Mouse (Mus musculus): ENCODE measurements around the gene Actn2. TPM values are rescaled to one million over a fixed set of nuclear protein-coding genes. Genes with fewer than 3 reads are reported as not detected.
A peak's percentile ranks its signal among the peaks of the same experiment; 100 is the strongest.

Actn2 gene
- polyA plus RNA-seq, 1 experiment from 2014 or later = 5.4 TPM

- Histone ChIP-seq H3K9me3 (ENCODE audit: control insufficient read depth, low read length) (no peaks in the 10 kb centered on the region), H3K27ac (ENCODE audit: low read depth, low read length) (no peak overlapping the region), H3K4me1 (ENCODE audit: control insufficient read depth, insufficient read depth, low read length) (no peaks in the 10 kb centered on the region), H3K36me3 (ENCODE audit: control insufficient read depth, insufficient read depth, low read length) (no peaks in the 10 kb centered on the region), H3K4me3 (ENCODE audit: low read depth, low read length) (no peak overlapping the region), H3K9ac (replicated peaks; ENCODE audit: low read depth, low read length) (no peak overlapping the region), H3K27me3 (ENCODE audit: control insufficient read depth, insufficient read depth, low read length) (no peaks in the 10 kb centered on the region), H3K4me2 (ENCODE audit: low read depth, low read length) (no peak overlapping the region)
- ATAC-seq (ENCODE audit: low read depth) = no peak
- 69% methylated on average over 4 of the region's 4 CpGs for WGBS
These were observed 15.6 kb upstream of the Actn2 start for GRCm38 (mm10) chr13:12356184-12356583.

- H3K4me1 ChIP-seq (ENCODE audit: control insufficient read depth, insufficient read depth, low read length) = no peaks in the 10 kb centered on the region
- WGBS = 75% methylated on average over 13 of the region's 13 CpGs
- H3K9me3 ChIP-seq (ENCODE audit: control insufficient read depth, low read length) = no peaks in the 10 kb centered on the region
- H3K27me3 ChIP-seq (ENCODE audit: control insufficient read depth, insufficient read depth, low read length) = no peaks in the 10 kb centered on the region
- no peak for ATAC-seq (ENCODE audit: low read depth)
- H3K27ac ChIP-seq (ENCODE audit: low read depth, low read length) = no peak overlapping the region
- no peak overlapping the region for H3K4me3 ChIP-seq (ENCODE audit: low read depth, low read length)
- H3K9ac ChIP-seq (replicated peaks; ENCODE audit: low read depth, low read length) = no peak overlapping the region
- no peak overlapping the region for H3K4me2 ChIP-seq (ENCODE audit: low read depth, low read length)
- no peaks in the 10 kb centered on the region for H3K36me3 ChIP-seq (ENCODE audit: control insufficient read depth, insufficient read depth, low read length)
These were observed 8.8 kb upstream of the Actn2 start for GRCm38 (mm10) chr13:12349197-12349824.

- no peak overlapping the region for H3K9ac ChIP-seq (replicated peaks; ENCODE audit: low read depth, low read length)
- H3K27me3 ChIP-seq (ENCODE audit: control insufficient read depth, insufficient read depth, low read length) = no peaks in the 10 kb centered on the region
- no peak for ATAC-seq (ENCODE audit: low read depth)
- H3K9me3 ChIP-seq (ENCODE audit: control insufficient read depth, low read length) = no peaks in the 10 kb centered on the region
- no peak overlapping the region for H3K4me3 ChIP-seq (ENCODE audit: low read depth, low read length)
- no peaks in the 10 kb centered on the region for H3K36me3 ChIP-seq (ENCODE audit: control insufficient read depth, insufficient read depth, low read length)
- no peak overlapping the region for H3K27ac ChIP-seq (ENCODE audit: low read depth, low read length)
- 73% methylated on average over 3 of the region's 3 CpGs for WGBS
- no peak overlapping the region for H3K4me2 ChIP-seq (ENCODE audit: low read depth, low read length)
- no peaks in the 10 kb centered on the region for H3K4me1 ChIP-seq (ENCODE audit: control insufficient read depth, insufficient read depth, low read length)
These were observed 6.3 kb upstream of the Actn2 start for GRCm38 (mm10) chr13:12346837-12347236.

- Histone ChIP-seq H3K27ac (ENCODE audit: low read depth, low read length) (no peak overlapping the region), H3K4me3 (ENCODE audit: low read depth, low read length) (no peak overlapping the region), H3K9ac (replicated peaks; ENCODE audit: low read depth, low read length) (no peak overlapping the region), H3K36me3 (ENCODE audit: control insufficient read depth, insufficient read depth, low read length) (no peaks in the 10 kb centered on the region), H3K4me2 (ENCODE audit: low read depth, low read length) (no peak overlapping the region), H3K27me3 (ENCODE audit: control insufficient read depth, insufficient read depth, low read length) (no peaks in the 10 kb centered on the region), H3K9me3 (ENCODE audit: control insufficient read depth, low read length) (no peaks in the 10 kb centered on the region), H3K4me1 (ENCODE audit: control insufficient read depth, insufficient read depth, low read length) (no peaks in the 10 kb centered on the region)
- WGBS = 47% methylated on average over 6 of the region's 6 CpGs
- ATAC-seq (ENCODE audit: low read depth) = no peak
These were observed 887 bp upstream of the Actn2 start for GRCm38 (mm10) chr13:12341447-12341846.

- no peak overlapping the region for H3K4me2 ChIP-seq (ENCODE audit: low read depth, low read length)
These were observed 1.1 kb downstream of the Actn2 start for GRCm38 (mm10) chr13:12339446-12339845.

GRCm38 (mm10) chr13:12337752-12338151, 2.8 kb downstream of the Actn2 start:
- H3K27ac ChIP-seq (ENCODE audit: low read depth, low read length) = no peak overlapping the region
- H3K9me3 ChIP-seq (ENCODE audit: control insufficient read depth, low read length) = no peaks in the 10 kb centered on the region
- H3K9ac ChIP-seq (replicated peaks; ENCODE audit: low read depth, low read length) = no peak overlapping the region
- no peaks in the 10 kb centered on the region for H3K27me3 ChIP-seq (ENCODE audit: control insufficient read depth, insufficient read depth, low read length)
- 85% methylated on average over 7 of the region's 7 CpGs for WGBS
- ATAC-seq (ENCODE audit: low read depth) = no peak
- no peaks in the 10 kb centered on the region for H3K4me1 ChIP-seq (ENCODE audit: control insufficient read depth, insufficient read depth, low read length)
- no peak overlapping the region for H3K4me3 ChIP-seq (ENCODE audit: low read depth, low read length)
- no peaks in the 10 kb centered on the region for H3K36me3 ChIP-seq (ENCODE audit: control insufficient read depth, insufficient read depth, low read length)
- no peak overlapping the region for H3K4me2 ChIP-seq (ENCODE audit: low read depth, low read length)

More at GRCm38 (mm10) chr13:12339446-12339845, 1.1 kb downstream of the Actn2 start:
- ATAC-seq (ENCODE audit: low read depth) = no peak
- Histone ChIP-seq H3K9me3 (ENCODE audit: control insufficient read depth, low read length) (no peaks in the 10 kb centered on the region), H3K27me3 (ENCODE audit: control insufficient read depth, insufficient read depth, low read length) (no peaks in the 10 kb centered on the region), H3K4me1 (ENCODE audit: control insufficient read depth, insufficient read depth, low read length) (no peaks in the 10 kb centered on the region), H3K27ac (ENCODE audit: low read depth, low read length) (no peak overlapping the region), H3K36me3 (ENCODE audit: control insufficient read depth, insufficient read depth, low read length) (no peaks in the 10 kb centered on the region), H3K4me3 (ENCODE audit: low read depth, low read length) (no peak overlapping the region), H3K9ac (replicated peaks; ENCODE audit: low read depth, low read length) (no peak overlapping the region)

GRCm38 (mm10) chr13:12334016-12334415, 6.5 kb downstream of the Actn2 start:
- no peak for ATAC-seq (ENCODE audit: low read depth)
- Histone ChIP-seq H3K4me3 (ENCODE audit: low read depth, low read length) (no peak overlapping the region), H3K4me1 (ENCODE audit: control insufficient read depth, insufficient read depth, low read length) (no peaks in the 10 kb centered on the region), H3K4me2 (ENCODE audit: low read depth, low read length) (no peak overlapping the region), H3K9ac (replicated peaks; ENCODE audit: low read depth, low read length) (no peak overlapping the region), H3K9me3 (ENCODE audit: control insufficient read depth, low read length) (no peaks in the 10 kb centered on the region), H3K27ac (ENCODE audit: low read depth, low read length) (no peak overlapping the region), H3K36me3 (ENCODE audit: control insufficient read depth, insufficient read depth, low read length) (no peaks in the 10 kb centered on the region), H3K27me3 (ENCODE audit: control insufficient read depth, insufficient read depth, low read length) (no peaks in the 10 kb centered on the region)
- WGBS = 81% methylated on average over 12 of the region's 12 CpGs

- H3K9me3 ChIP-seq (ENCODE audit: control insufficient read depth, low read length) = no peaks in the 10 kb centered on the region
- H3K4me3 ChIP-seq (ENCODE audit: low read depth, low read length) = no peak overlapping the region
- H3K27ac ChIP-seq (ENCODE audit: low read depth, low read length) = no peak overlapping the region
- no peaks in the 10 kb centered on the region for H3K27me3 ChIP-seq (ENCODE audit: control insufficient read depth, insufficient read depth, low read length)
- no peaks in the 10 kb centered on the region for H3K4me1 ChIP-seq (ENCODE audit: control insufficient read depth, insufficient read depth, low read length)
- H3K4me2 ChIP-seq (ENCODE audit: low read depth, low read length) = no peak overlapping the region
- over 99% methylated on average over 5 of the region's 5 CpGs for WGBS
- no peaks in the 10 kb centered on the region for H3K36me3 ChIP-seq (ENCODE audit: control insufficient read depth, insufficient read depth, low read length)
- no peak overlapping the region for H3K9ac ChIP-seq (replicated peaks; ENCODE audit: low read depth, low read length)
- ATAC-seq (ENCODE audit: low read depth) = 0 out of 2 replicates have a peak, but pooled peaks have one; percentile 14
These were observed 9.0 kb downstream of the Actn2 start for GRCm38 (mm10) chr13:12331528-12331927.

GRCm38 (mm10) chr13:12328392-12328791, 12.2 kb downstream of the Actn2 start:
- no peak for ATAC-seq (ENCODE audit: low read depth)
- Histone ChIP-seq H3K9me3 (ENCODE audit: control insufficient read depth, low read length) (no peaks in the 10 kb centered on the region), H3K36me3 (ENCODE audit: control insufficient read depth, insufficient read depth, low read length) (no peaks in the 10 kb centered on the region), H3K27ac (ENCODE audit: low read depth, low read length) (no peak overlapping the region), H3K4me3 (ENCODE audit: low read depth, low read length) (no peak overlapping the region), H3K27me3 (ENCODE audit: control insufficient read depth, insufficient read depth, low read length) (no peaks in the 10 kb centered on the region), H3K9ac (replicated peaks; ENCODE audit: low read depth, low read length) (no peak overlapping the region), H3K4me1 (ENCODE audit: control insufficient read depth, insufficient read depth, low read length) (no peaks in the 10 kb centered on the region), H3K4me2 (ENCODE audit: low read depth, low read length) (no peak overlapping the region)
- 89% methylated on average over 4 of the region's 4 CpGs for WGBS

Measured in neural tube, embryonic 14.5 days (tissue).